Mouse (Mus musculus): ENCODE results near the gene Fam90a1b.
"Not testable (repeated sequence)": the region's sequence is repeated elsewhere in the genome, so short reads cannot be mapped to it uniquely, and the experiment has no call there.

Gene Fam90a1b

GRCm38 (mm10) chrX:94366670-94367241 is at the start of gene Fam90a1b, which contains the start of gene Apoo:
Gene Fam90a1b (minus strand): TSS chrX:94366777.
Gene Apoo (plus strand): TSS chrX:94367117.
- DNase-seq = peak; percentile 99

GRCm38 (mm10) chrX:94408975-94409374 is 42.4 kb upstream of the Fam90a1b start:
- DNase-seq = no peak

DNA sequence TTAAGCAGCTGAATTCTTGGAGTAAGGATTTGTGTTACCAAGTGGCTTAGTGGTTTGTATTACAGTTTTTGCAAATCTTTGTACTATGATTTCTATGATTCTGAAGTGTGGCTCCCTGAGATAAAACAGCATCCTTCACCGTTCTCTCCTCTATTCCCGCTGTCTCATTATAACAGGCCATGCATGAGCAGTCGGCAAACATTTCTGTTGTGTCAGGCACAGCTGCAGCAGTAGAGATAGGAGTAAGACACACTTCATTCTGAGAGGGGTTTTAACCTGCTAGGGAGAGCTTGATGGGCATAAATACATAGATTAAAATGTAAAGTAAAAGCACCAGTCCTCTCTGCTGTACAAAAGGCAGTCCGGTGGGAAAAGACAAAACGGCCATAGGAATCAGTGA is 12.2 kb upstream of the Fam90a1b start:
- no peak for DNase-seq

- DNase-seq = no peak
These were observed 671 bp upstream of the Fam90a1b start for GRCm38 (mm10) chrX:94367248-94367647.

DNA sequence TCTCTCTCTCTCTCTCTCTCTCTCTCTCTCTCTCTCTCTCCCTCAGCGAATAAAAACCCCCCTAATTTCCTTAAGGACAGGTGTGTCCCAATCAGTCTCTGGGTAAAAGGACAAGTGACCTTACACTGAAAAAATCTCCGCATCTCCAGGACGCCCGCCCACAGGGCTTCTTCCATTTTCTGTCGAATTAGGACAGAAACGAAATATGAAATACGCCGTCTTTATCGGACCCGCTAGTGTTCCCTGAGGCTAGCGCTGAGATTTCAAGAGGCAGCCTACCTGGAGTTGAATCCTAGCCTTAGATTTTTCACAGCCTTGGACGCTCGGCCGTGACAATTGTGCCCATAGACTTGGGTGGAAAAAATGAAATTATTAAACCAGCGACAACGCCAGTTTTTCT is 548 bp downstream of the Fam90a1b start:
- DNase-seq = peak; percentile 28

DNA sequence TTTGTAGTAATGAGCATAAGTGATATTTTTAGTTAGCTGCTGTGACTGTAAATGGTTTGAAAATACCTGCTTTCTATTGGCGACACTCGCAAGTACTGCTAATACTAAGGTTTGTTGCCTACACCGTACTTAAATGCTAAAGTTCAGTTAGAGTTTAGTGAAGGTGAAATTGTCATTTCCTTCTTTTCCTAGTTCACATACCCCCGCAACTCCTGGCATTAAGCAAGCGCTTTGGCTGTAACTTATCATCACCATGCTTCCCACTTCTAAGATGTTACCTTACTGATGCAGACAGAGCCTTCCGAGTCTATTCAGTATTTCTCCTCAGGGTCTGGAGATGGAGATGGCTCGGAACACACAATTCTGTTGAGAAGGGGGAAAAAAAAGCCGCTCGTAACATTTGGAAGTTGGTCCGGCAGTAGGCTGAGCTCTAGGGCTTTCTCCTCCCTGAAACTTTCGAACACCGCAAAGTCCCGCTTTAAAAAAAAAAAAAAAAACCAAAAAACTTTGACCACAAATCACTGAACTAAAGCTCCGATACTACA is 1.1 kb downstream of the Fam90a1b start:
- no peak for DNase-seq

GRCm38 (mm10) chrX:94343638-94344037 is 22.9 kb downstream of the Fam90a1b start:
- not testable (repeated sequence) for DNase-seq

- DNase-seq = no peak
These were observed 45.3 kb downstream of the Fam90a1b start for GRCm38 (mm10) chrX:94321036-94321902.
